Mouse (Mus musculus) brain, embryonic 14.5 days (tissue): Measurements from ENCODE around the gene Dpy30. TPM values are rescaled to one million over a fixed set of nuclear protein-coding genes. Genes with fewer than 3 reads are reported as not detected.
"Not testable (repeated sequence)": the region's sequence is repeated elsewhere in the genome, so short reads cannot be mapped to it uniquely, and the experiment has no call there.

Source experiments
- DNase-seq: peaks from one replicate; pipeline ENCODE4 v3.0.0-alpha.2; 2011; ENCODE audit warnings: low read depth
- CTCF ChIP-seq: fragments of 200-500 bp; IDR thresholded peaks from 2 replicates; pipeline ENCODE4 v1.5.1; 2012; ENCODE audit warnings: inconsistent platforms, mild to moderate bottlenecking, moderate library complexity, borderline replicate concordance; ENCODE audit not compliant: insufficient read depth, insufficient read length; ENCODE audit errors: extremely low read depth
- POLR2A ChIP-seq: fragments of 200-500 bp; IDR thresholded peaks from 2 replicates; pipeline ENCODE4 v1.6.1; 2012; ENCODE audit warnings: mild to moderate bottlenecking, inconsistent platforms, borderline replicate concordance; ENCODE audit not compliant: poor library complexity, insufficient read depth, insufficient read length, severe bottlenecking; ENCODE audit errors: extremely low read depth
- polyA plus RNA-seq: library from polyadenylated mRNA; depleted of rRNA; stranded (reverse); fragments of >200 nt; gene quantifications from 2 replicates; pipeline ENCODE4 v1.2.3, GENCODE M21; 2012; rRNA removed

Gene Dpy30
- 111 and 135 TPM in 2 replicates for polyA plus RNA-seq

- no peak for DNase-seq
- no peak for TF ChIP-seq POLR2A
- no peak for TF ChIP-seq CTCF
Observed at GRCm38 (mm10) chr17:74323844-74324243, at the start of gene Dpy30. TSS of gene Dpy30 (minus strand) at chr17:74323944.

- DNase-seq, result no peak
Observed at GRCm38 (mm10) chr17:74363592-74363991, 39.8 kb upstream of the Dpy30 start.

GRCm38 (mm10) chr17:74341151-74341550 lies 17.4 kb upstream of the Dpy30 start:
- DNase-seq, result peak; percentile 31
- no peak for TF ChIP-seq POLR2A
- TF ChIP-seq CTCF, result no peak

More at GRCm38 (mm10) chr17:74363592-74363991, 39.8 kb upstream of the Dpy30 start:
- no peak for TF ChIP-seq CTCF
- no peak for TF ChIP-seq POLR2A

- DNase-seq, result peak; percentile 66
- TF ChIP-seq CTCF, result no peak
- TF ChIP-seq POLR2A, result no peak
Observed at GRCm38 (mm10) chr17:74338937-74339804, 15.4 kb upstream of the Dpy30 start, which contains the start of gene Spast. TSS of gene Spast (plus strand) at chr17:74338987.

- TF ChIP-seq POLR2A (peak; percentile 78), CTCF (no peak)
- peak; percentile 98 for DNase-seq
Observed at GRCm38 (mm10) chr17:74338225-74338931, 14.6 kb upstream of the Dpy30 start.

GRCm38 (mm10) chr17:74331049-74331676 lies 7.4 kb upstream of the Dpy30 start:
- DNase-seq, result no peak
- no peak for TF ChIP-seq POLR2A
- no peak for TF ChIP-seq CTCF

- peak; percentile 55 for DNase-seq
- TF ChIP-seq CTCF, result peak; percentile 58; the same call in 1 of the 2 replicates
Observed at GRCm38 (mm10) chr17:74328146-74328545, 4.4 kb upstream of the Dpy30 start.

- DNase-seq, result not testable (repeated sequence)
Observed at GRCm38 (mm10) chr17:74327195-74327594, 3.5 kb upstream of the Dpy30 start.

- TF ChIP-seq POLR2A (no peak), CTCF (peak; percentile 36; the same call in 1 of the 2 replicates)
- peak; percentile 31 for DNase-seq
Observed at GRCm38 (mm10) chr17:74322400-74323054, 1.2 kb downstream of the Dpy30 start.

GRCm38 (mm10) chr17:74318721-74319120 lies 5.0 kb downstream of the Dpy30 start:
- no peak for DNase-seq
- TF ChIP-seq CTCF (no peak), POLR2A (no peak)

GRCm38 (mm10) chr17:74316309-74316863 lies 7.4 kb downstream of the Dpy30 start:
- DNase-seq, result peak; percentile 96
- TF ChIP-seq POLR2A, result peak; percentile 91
- TF ChIP-seq CTCF, result no peak
